Mouse (Mus musculus): ENCODE measurements around the gene Spdef. TPM values are rescaled to one million over a fixed set of nuclear protein-coding genes. Genes with fewer than 3 reads are reported as not detected.

Spdef gene
- total RNA-seq, 2 experiments from 2014 or later: 0.26 TPM; not detected in 1

- DNase-seq: no peak
Observed at GRCm38 (mm10) chr17:27677756-27678155, 51.0 kb downstream of the Spdef start.

- DNase-seq: no peak
Observed at GRCm38 (mm10) chr17:27676270-27676669, 52.5 kb downstream of the Spdef start.

GRCm38 (mm10) chr17:27675453-27675852 is 53.3 kb downstream of the Spdef start:
- DNase-seq: no peak

- DNase-seq: no peak
Observed at GRCm38 (mm10) chr17:27673945-27674344, 54.8 kb downstream of the Spdef start.

GRCm38 (mm10) chr17:27671720-27672119 is 57.0 kb downstream of the Spdef start:
- no peak for DNase-seq

Other genes starting within 250 kb of the Spdef start
- under 1 TPM; 0.08 to 0.24 TPM for gene Grm4, start 207.6 kb downstream of the Spdef start, total RNA-seq (2021)
- 10 to 100 TPM; 24.6 to 24.7 TPM for gene Hmga1, start 172.5 kb downstream of the Spdef start, total RNA-seq (2021)
- gene AI413582, start 163.2 kb downstream of the Spdef start, total RNA-seq (2021): 1 to 10 TPM; 2.5 to 2.9 TPM
- gene Nudt3, start 105.5 kb downstream of the Spdef start, total RNA-seq (2021): 100 to 1,000 TPM; 201 to 245 TPM
- gene RPS10-NUDT3, start 93.7 kb downstream of the Spdef start, total RNA-seq (2021): not detected
- gene Rps10, start 92.3 kb downstream of the Spdef start, total RNA-seq (2021): 100 to 1,000 TPM; 325 to 356 TPM
- gene Pacsin1, start 73.4 kb downstream of the Spdef start, total RNA-seq (2021): under 1 TPM; 0.20 to 0.21 TPM
- 100 to 1,000 TPM; 125 to 149 TPM for gene D17Wsu92e, start 91.7 kb upstream of the Spdef start, total RNA-seq (2021)
- gene Snrpc, start 109.2 kb upstream of the Spdef start, total RNA-seq (2021): 10 to 100 TPM; 62.8 to 63.4 TPM
- 10 to 100 TPM; 21.5 to 24.4 TPM for gene Uhrf1bp1, start 127.5 kb upstream of the Spdef start, total RNA-seq (2021)
- 10 to 100 TPM; 11.2 to 15.3 TPM for gene Anks1, start 180.4 kb upstream of the Spdef start, total RNA-seq (2021)
- 10 to 100 TPM; 13.5 to 18.2 TPM for gene Taf11, start 180.9 kb upstream of the Spdef start, total RNA-seq (2021)